Mouse (Mus musculus): ENCODE measurements at regions not wholly inside any gene's neighbourhood (a gene's known extent, or its start where the extent isn't known, plus 50 kb on each side); places are given as distances from the start of the nearest gene placed in this dataset.

DNA sequence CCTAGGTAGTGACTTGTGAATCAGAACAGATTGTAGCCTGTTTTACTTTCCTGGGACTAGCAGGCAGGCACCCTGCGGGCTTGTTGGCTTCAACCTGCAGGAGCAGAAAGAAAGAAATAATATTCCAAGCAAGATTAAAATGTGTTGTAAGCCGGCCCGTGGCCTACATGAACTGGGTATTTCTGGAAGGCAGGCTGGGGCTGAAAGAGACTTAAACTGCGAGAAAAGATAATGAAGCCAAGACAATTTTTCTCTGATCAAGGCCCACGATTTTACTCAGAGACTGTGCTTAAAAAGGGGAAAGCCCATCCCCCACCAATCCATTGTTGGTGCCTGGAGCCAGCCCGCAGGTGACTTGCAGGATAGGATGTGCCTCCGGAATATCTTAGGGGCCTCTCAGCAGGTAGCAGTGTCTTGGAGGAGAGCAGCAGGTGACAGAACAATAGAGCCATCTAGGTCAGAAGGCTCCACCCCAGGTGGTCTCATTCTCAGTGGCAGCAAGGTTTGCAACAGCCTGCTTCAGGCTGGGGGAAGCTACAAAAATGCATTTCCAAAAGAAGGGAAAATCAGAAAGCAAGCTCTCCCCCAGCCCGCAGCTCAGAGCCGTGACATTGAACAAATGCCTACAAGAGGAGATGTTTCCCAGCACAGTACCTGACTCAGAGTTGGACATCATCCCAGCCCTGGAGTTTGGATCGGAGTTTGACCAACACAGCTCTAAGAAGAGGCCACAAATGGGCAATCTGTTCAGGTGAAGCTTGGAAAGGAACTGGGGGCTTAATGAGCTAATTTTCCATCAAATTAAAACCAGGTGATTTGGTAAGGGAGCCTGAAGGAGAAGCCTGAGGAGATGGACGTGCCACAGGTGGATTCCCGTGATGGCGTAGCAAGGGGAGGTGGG lies 121.4 kb upstream of the Slc1a3 start:
- peak; percentile 99 for DNase-seq (ENCODE audit: low read depth, low spot score)

DNA sequence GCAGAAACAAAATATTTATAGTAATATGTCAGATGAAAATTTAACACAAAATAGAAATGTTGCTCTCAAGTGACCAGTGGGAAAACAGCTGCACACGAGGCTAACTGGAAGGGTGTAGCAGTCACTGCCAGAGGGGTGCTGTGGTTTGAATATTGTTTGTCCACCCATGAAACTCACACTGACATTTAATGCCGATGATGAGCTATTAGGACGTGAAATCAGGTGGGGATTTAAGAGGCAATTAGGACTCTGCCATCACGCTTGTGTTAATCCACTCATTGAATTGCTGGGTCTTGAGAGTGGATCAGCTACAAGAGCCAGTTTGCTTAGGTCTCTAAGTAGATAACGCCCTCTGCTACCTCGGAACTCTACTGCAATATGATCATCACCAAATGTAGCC lies 114.3 kb upstream of the Slc1a3 start:
- no peak for DNase-seq (ENCODE audit: low read depth, low spot score)

DNA sequence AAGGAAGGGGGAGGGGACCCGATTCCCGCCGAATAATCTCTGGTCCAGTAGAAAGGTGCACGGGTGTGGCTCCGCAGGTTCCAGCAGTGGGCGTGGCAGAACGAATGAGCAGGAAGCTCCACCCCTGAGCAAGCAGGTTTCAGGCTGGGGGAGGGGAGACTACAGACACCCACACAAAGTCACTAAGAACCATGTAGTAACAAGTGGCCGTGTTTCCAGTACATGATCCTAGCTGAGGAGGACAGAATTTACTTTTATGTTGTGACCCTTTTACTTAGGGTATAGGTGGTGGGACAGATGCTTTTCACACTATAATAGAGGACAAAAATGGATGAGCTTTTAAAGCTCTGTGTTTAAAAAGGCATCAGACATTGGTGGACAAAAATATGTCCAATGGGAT lies 112.2 kb upstream of the Slc1a3 start:
- DNase-seq (ENCODE audit: low read depth, low spot score) = peak; percentile 76

DNA sequence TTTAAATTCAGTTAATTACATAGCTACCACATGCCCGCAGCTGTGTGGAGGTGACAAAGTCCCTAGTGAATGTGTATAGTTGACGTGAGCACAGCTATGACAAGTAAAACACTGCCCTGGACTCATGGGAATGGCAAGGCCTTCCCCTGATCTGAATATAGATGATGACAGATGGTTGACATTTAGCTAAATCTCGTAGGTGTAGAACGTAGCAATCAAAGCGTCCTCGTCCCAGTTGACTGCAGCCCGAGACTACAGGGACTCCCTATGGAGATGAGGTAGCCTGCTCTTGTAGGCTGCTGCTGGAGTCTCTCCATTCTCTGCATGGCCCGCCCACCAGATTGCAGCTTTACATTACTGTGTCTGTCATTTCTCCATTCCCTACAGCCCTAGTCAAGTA lies 107.0 kb upstream of the Slc1a3 start:
- DNase-seq (ENCODE audit: low read depth, low spot score) = no peak

DNA sequence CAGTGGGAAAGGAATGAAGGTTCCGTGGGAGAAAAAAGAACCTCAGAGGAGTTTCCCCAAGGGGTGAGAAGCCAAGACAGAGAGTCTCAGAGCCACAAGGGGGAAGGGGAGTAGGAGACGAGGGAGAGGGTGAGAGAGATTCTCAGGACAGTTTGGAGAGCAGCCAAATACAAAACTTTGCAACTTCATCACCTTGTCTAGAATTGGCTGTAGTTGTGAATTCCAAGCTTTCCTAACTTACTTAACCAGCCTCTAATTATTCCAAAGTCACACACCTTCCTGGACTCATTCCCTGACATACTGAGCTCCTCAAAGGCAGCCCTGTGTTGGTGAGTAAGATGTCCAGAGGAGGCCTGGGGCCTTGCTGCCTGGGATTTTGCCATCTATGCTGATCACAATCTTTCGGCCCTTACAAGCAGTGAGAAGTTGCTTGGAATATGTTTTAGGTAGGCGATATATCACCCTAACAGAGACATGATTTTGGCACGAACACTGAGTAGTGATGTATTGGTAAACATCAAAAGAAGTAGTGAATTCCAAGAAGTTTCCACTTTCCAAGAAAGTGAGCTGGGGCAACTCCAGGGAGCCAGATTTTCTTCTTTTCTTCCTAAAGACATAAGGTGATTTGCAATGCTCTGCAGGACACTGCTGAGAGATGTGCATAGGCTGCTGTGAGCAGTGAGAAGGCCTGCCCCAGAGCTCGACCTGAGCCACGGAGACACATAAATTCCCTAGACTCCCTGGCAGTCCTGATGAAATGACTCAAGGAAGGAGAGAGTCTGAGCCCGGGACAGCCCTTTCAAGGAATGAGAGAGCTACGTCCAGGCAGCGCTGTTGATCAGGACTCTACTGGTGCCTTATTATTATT lies 106.2 kb upstream of the Slc1a3 start:
- DNase-seq (ENCODE audit: low read depth, low spot score) = no peak

DNA sequence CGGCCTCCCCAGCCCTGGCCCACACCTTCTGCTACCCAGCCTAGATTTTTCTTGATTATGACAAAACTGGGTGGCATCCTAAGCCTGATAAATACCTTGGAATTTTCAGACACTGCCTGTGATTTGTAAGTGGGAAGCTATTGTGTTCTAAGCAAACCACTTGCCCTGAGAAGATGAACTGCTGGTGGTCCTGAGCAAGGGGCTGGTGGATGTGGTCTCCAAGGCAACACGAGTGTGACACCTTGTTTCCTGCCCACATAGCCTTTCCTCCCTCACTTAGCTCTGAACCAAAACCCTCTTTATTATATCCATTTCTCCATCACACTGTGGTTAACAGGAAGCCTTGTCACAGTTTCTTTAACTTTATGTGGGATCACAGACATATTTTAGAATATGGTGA lies 105.4 kb upstream of the Slc1a3 start:
- DNase-seq (ENCODE audit: low read depth, low spot score) = no peak

DNA sequence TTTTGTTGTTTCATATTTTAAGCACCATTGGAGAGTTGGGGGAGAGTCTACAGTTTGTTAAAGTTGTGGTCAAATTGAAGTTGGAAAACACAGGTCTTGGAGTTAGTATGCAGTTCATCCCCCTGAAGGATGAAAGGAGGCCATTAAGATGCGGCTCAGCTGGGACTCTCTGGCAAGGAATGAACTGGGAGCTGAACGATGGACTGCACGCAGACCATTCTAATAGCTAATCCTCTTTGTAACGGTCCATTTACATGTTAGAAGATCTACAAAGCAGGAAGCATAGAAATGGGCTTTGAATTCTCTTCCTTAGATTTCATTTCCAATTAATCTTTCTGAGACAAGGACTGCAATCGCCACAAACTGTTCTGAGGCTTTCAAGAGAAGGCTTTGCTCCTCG lies 104.7 kb upstream of the Slc1a3 start:
- DNase-seq (ENCODE audit: low read depth, low spot score) = no peak

DNA sequence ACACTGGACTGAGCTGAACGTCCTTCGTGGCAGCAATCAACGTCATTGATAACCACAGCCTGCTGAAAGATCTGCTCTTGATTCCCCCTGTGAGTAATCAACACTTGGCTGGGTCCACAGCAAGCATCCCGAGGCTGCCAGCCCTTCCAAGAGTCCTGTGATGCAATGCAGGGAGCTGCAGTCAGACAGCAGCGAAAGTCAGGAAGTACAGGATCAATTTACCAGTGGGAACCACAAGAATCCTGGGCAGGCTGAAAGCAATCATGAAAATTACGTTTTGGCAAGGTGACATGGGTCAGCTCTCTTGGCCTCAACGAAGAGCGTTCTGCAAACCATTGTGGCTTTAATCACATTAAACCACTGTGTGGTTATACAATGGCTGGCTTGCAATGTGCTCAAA lies 95.8 kb upstream of the Slc1a3 start:
- peak; percentile 23 for DNase-seq (ENCODE audit: low read depth, low spot score)

DNA sequence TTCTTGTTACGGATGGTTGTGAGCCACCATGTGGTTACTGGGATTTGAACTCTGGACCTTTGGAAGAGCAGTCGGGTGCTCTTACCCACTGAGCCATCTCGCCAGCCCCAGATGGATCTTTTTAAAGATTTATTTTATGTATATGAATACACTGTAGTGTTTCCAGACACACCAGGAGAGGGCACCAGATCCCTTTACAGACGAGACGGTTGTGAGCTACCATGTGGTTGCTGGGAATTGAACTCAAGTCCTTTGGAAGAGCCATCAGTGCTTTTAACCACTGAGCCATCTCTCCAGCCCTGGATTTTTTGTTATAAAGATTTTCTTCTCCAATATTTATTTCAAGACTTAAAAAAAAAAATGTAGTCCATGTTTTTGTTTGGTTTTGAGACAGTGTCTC lies 95.0 kb upstream of the Slc1a3 start:
- peak; percentile 72 for DNase-seq (ENCODE audit: low read depth, low spot score)

DNA sequence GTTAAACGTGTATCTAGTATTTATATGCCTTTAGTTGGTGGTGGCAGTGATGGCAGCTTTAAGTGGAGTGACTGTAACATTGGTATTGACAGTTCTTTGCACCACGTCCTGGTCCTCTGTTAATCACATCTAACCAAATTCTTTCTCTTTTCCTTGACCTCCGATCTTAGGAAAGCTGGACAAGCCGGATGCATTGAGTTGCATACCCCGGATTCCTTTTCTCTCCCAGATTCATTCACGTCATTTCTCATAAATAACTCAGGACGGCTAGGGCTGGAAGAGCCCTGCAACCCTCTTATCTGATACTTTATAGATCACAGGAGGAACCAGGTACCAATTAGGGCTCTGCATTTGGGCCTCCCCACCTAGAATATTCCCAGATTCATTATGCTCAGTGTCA lies 91.5 kb upstream of the Slc1a3 start:
- no peak for DNase-seq (ENCODE audit: low read depth, low spot score)

DNA sequence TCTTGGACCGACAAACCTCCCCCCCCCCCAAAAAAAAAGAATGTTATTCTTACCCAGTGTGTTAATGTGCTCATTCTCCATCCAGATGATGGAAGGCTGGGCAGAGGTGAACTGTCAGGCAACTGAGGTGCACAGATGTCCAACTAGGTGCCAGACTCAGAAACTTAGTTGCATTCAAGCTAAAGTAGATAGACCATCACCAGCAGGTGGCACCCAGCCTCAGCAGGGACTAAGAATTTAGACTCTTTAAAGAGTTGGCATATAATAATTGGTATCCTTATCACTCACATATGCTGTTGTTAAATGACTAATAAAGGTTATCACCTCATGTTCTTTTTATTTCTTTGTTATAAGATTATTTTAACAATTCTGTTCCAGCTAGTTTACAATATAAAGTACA lies 86.5 kb upstream of the Slc1a3 start:
- DNase-seq (ENCODE audit: low read depth, low spot score) = no peak

DNA sequence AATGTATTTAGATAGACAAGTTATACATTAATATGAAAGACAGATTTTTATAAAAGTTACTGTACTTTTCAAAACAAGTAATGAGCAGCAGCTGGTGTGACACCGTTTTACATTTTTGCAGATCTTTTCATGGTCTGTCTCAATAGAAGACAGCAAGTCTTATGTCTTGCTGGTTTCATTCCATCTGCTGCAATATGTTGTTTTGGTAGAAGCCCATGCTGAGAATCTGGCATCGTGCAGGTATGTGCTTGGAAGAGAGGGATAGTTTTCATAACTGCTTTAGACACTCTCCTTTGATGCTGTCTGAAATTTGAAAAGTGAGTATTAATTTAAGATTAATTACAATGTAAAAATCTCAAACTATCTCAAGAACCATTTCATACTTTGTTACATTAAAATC lies 81.5 kb upstream of the Slc1a3 start:
- DNase-seq (ENCODE audit: low read depth, low spot score) = no peak

DNA sequence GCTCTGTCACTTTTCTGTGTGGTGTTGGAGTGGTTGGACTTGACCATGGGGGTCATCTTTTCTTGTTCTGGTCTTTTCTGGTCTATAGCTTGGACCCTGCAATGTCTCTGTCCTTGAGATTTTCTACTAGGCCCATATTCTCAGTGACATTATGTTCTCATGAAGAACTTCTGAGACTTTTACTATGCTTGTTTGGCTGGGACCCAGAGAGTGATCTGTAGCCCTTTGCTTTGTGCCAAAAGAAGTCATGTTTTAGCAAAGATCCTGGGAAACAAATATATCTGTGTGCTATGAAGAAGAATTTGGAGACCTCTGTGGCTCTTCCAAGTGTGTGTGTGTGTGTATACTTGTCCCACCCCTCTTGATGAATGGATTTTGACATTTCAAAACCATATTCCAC lies 79.4 kb upstream of the Slc1a3 start:
- DNase-seq (ENCODE audit: low read depth, low spot score) = no peak

DNA sequence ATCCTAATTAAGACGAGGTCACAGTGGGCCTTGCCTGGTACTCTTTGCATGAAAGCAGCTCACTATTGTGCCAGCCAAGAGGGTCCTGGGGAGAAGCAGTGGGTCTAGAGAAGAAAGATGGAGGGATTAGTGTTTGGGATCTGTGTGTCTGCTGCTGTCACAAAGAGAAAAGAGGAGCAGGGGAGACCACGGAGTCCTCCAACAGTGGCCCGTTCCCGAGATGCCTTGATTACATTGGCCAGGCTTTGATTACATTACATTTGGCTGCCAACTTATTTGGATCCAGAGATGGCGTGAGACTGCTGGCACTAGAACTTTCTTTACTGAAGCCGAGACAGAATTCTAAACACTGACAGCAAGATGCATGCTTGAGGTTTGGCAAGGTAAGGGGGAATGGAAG lies 78.4 kb upstream of the Slc1a3 start:
- DNase-seq (ENCODE audit: low read depth, low spot score) = no peak

DNA sequence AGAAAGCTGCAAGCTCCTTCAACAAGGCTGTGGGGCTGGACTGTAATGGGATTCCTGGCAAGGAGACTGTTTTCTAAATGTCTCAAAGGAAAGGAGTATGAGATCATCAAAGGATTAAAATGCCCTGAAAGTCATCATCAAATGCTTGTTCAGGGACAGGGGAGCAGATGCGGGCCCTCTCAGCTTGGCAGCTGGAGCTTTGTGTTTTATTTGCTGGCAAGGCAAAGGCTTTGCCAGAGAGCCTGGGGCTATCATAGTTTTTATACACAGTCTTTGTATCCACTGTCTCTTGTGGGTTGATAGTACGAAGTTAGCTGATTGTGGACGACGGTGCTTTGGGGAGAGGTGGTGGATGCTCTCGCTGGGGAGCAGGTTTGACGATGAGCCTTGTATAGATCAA lies 75.0 kb upstream of the Slc1a3 start:
- no peak for DNase-seq (ENCODE audit: low read depth, low spot score)

DNA sequence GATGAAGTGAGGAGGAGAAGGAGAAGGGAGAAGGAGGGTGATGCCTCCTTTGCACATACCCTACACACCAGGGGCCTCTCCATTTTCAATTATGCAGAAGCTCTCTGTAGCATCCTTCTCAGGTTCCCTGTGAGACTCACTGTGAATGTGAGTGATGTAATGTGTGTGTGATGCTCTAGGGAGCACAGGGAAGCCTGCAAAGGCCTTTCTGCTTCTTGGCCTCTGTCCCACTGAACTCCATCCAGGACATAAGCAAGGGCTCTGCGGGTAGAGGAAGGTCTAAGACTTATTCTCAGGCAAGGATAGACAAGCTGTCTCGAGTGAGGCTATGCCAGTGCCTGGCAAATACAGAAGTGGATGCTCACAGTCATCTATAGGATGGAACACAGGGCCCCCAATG lies 73.0 kb upstream of the Slc1a3 start:
- DNase-seq (ENCODE audit: low read depth, low spot score) = no peak

DNA sequence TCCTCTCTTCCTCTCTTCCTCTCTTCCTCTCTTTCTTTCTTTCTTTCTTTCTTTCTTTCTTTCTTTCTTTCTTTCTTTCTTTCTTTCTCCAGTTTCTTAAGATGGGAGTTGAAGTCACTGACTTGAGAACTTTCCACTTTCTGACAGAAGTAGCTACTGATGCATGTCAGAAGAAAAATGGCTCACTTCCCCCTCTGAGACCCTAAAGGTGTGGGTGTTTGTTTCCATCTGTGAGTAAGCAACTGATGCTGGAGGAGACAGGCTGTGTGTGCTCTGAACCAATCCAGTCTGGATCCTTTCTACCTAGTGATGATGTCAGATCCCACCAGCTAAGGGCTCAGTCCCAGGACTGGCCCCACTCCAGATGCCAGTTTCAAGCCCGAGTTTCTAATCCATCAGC lies 72.5 kb upstream of the Slc1a3 start:
- no peak for DNase-seq (ENCODE audit: low read depth, low spot score)

DNA sequence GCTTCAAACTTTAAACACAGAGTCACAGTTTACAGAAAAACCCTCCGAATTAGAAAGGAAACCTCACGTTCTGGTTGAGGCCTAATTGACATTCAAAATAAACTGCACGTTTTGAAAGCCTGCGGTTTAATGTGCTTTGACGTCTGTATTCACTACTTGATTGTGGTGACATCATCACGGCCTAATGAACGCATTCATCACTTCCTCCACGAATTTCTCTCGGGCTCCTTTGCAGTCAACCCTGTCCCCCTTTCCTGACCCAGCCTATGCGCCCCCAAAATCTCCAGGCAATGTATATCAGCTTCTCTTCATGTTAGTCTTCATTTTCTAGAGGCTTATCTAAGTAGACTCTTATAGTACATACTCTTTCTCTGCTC lies 71.6 kb upstream of the Slc1a3 start:
- no peak for DNase-seq (ENCODE audit: low read depth, low spot score)

DNA sequence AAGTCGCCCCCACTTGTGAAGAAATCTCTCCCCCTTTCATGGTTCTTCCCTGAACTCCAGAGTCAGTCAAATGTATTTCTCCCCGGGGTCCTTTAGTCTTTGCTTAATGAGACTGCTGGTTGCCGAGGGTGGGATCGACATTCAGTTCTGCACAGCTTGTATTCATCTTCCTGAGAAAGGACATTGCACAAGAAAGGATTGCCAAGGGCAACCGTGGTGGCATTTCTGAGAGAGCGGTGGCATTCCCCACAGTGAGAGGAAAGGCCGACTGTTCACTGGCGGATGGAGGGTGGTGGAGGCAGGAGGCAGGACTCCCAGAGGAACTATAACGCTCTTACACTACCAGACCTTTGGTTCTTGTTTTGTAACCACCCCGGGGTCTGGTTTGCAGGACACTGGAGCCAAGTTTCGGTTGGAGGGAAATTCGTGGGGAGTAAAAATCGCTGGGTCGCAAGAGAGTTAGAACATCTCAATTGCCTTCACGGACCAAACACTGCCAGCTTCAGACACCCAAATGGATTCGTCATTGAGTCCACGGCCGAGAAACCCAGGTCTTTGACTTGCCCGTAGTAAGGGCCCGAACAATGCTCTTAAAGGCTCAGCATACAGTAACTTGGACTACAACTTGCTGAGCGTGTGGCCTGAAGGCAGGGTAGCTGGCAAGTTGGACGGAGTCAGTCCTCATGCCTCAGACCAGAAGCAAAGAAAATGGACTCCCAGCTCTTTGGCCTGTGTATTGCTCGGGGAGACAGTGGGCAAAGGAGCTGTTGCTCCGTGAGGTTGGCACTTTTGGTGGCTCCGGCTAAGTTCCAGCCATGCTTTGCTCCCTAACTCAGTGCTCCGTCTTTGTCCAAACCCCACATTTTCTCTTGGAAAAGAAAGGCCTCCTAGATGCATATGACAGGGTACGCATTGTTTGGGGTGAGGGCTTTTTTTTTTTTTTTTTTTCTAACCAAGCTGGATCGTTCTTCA lies 70.9 kb upstream of the Slc1a3 start:
- peak; percentile 36 for DNase-seq (ENCODE audit: low read depth, low spot score)

DNA sequence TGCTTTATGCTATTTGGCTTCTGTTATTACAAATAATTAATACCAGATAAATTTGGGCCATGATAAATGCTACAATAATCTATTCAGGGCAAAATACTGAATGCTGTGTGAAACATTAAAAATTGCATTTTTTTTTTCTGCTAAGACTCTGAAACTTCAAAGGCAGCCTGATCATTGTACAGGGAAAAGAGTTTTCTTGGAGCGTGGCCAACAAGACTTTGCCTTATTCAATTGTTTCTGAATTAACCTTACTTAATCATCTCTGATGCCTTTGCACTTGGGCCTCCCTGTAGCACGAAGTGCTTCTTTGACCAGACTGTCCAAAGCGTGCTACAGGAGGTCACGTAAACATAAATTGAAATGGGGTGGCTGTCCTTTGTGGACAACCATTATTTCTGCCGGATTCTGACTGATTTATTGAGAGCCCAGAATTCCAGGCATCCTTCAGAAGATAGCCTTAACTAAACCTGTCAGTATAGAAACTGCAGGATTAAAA lies 69.9 kb upstream of the Slc1a3 start:
- DNase-seq (ENCODE audit: low read depth, low spot score) = no peak

All from ES-CJ7 (cell line).